Mouse (Mus musculus) E14TG2a.4 (cell line): ENCODE measurements around the gene Rnf19b.

Source experiments
- H3K27me3 ChIP-seq: 2 replicates; pipeline ENCODE4 v1.6.1; 2014; ENCODE audit warnings: low read length, control low read depth; ENCODE audit not compliant: insufficient read depth
- H3K36me3 ChIP-seq: 2 replicates; pipeline ENCODE4 v1.6.1; 2014; ENCODE audit warnings: low read length, control low read depth; ENCODE audit not compliant: insufficient read depth
- H3K4me1 ChIP-seq: replicated peaks from 2 replicates; pipeline ENCODE4 v1.6.1; 2014; ENCODE audit warnings: low read depth, low read length, control low read depth
- H3K4me3 ChIP-seq: replicated peaks from 2 replicates; pipeline ENCODE4 v1.5.1; 2014; ENCODE audit warnings: mild to moderate bottlenecking, low read length
- H3K9me3 ChIP-seq: 2 replicates; pipeline ENCODE4 v1.6.1; 2014; ENCODE audit warnings: low read length, control low read depth
- CTCF ChIP-seq: conservative IDR thresholded peaks from 2 replicates; pipeline ENCODE4 v1.5.1; 2014; ENCODE audit warnings: low read length
- NANOG ChIP-seq: IDR thresholded peaks from 2 replicates; pipeline ENCODE4 v1.6.1; 2014; ENCODE audit warnings: borderline replicate concordance, low read length, mixed read lengths
- POU5F1 ChIP-seq: IDR thresholded peaks from 2 replicates; pipeline ENCODE4 v1.6.1; 2014; ENCODE audit warnings: low read length, borderline replicate concordance

The Rnf19b gene

GRCm38 (mm10) chr4:129112231-129112630, 54.2 kb downstream of the Rnf19b start:
- H3K27me3 ChIP-seq: peaks cover 78% of the 10 kb centered on the region
- no peaks in the 10 kb centered on the region for H3K9me3 ChIP-seq
- H3K4me3 ChIP-seq: peak overlapping the region; percentile 49
- TF ChIP-seq NANOG: no peak
- TF ChIP-seq POU5F1: no peak
- TF ChIP-seq CTCF: no peak
- peaks cover 50% of the 10 kb centered on the region for H3K4me1 ChIP-seq
- H3K36me3 ChIP-seq: no peaks in the 10 kb centered on the region

DNA sequence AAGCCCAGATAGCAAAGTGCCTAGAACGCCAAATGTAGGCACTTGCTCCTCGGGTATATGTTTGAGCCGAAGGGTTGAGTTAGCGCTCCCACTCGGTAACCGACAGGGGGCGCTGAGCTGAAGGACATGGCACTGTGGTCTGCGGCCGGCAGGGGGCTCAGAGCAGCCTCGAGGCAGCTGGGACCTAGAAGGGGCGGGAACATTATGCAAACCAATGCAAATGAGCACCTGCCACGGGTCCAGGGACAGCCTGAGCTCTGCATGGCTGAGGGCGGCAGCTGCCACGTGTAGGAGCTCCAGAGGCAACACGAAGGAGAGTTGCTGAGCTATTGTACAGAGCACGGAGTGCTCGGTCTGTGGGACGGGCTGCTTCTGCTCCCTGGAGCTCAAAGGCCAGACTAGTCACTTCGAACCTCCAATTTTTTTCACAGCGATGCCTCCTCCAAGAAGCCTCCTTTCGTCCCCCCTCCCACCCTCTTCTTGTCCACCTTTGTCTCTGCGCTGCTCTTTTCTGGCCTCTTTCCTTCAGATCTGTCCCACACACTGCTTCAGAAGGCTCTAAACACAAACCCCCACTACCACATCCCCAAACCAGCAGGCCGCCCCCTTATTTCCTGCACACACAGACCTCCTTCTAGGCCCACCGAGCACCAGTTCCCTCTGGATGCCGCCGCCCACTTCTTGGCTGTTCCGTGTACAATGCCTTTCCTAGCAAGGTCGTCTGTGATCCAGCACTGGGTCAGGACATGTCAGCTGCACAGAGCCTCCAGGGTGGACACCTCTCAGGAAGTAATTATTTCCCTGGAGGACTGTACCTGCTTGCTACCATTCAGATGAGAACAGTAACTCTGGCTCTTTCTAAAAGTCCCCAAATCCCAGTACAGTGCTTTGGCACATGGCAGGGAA, 55.3 kb downstream of the Rnf19b start:
- peak overlapping the region; percentile 52 for H3K4me3 ChIP-seq
- peaks cover 76% of the 10 kb centered on the region for H3K27me3 ChIP-seq
- peaks cover 42% of the 10 kb centered on the region for H3K4me1 ChIP-seq
- TF ChIP-seq POU5F1: no peak
- peak; percentile 95 for TF ChIP-seq CTCF
- no peak for TF ChIP-seq NANOG
- no peaks in the 10 kb centered on the region for H3K36me3 ChIP-seq
- H3K9me3 ChIP-seq: no peaks in the 10 kb centered on the region

GRCm38 (mm10) chr4:129116703-129117102, 58.6 kb downstream of the Rnf19b start:
- no peak overlapping the region for H3K4me3 ChIP-seq
- H3K36me3 ChIP-seq: no peaks in the 10 kb centered on the region

DNA sequence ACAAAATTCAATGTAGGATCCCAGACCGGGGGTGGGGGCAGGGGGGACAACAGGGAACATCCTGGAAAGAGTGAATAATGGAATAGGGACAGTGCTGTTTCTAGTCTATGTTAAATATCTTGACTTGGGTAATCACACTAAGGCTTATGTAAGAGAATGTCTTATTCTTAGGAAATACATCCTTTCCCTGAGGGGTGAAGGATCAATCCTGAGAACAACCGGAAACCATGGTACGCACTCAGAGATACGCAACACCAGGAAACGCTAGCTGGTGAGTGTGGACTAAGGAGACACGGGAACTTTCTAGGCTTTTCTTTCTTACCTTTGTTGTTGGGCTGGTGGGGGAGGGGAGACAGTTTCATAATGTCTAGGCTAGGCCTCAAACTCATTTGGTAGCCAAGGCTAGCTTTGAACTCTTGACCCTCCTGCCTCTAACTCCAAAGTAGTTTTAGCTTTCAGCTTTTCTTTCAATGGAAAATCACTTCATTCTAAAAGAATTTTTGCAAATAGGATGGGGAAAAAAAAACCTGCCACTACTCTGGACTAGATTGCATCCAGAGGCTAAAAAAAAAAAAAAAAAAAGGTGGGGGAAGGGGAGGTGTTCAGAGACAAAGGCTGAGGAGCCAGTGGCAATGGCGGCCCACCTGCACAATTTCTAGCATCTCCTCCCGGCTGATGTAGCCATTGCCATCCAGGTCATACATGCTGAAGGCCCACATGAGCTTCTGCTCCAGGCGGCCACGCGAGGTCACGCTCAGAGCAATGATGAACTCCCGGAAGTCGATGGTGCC, 59.8 kb downstream of the Rnf19b start:
- H3K9me3 ChIP-seq: no peaks in the 10 kb centered on the region
- H3K27me3 ChIP-seq: peaks cover 89% of the 10 kb centered on the region
- no peaks in the 10 kb centered on the region for H3K36me3 ChIP-seq
- TF ChIP-seq NANOG (no peak), POU5F1 (no peak), CTCF (no peak)
- peaks cover 45% of the 10 kb centered on the region for H3K4me1 ChIP-seq
- peak overlapping the region; percentile 57 for H3K4me3 ChIP-seq

More at GRCm38 (mm10) chr4:129116703-129117102, 58.6 kb downstream of the Rnf19b start:
- Histone ChIP-seq H3K4me1 (peaks cover 45% of the 10 kb centered on the region), H3K9me3 (no peaks in the 10 kb centered on the region), H3K27me3 (peaks cover 88% of the 10 kb centered on the region)
- no peak for TF ChIP-seq CTCF
- no peak for TF ChIP-seq NANOG
- TF ChIP-seq POU5F1: no peak

- no peak overlapping the region for H3K4me3 ChIP-seq
- no peaks in the 10 kb centered on the region for H3K9me3 ChIP-seq
- H3K27me3 ChIP-seq: peaks cover 89% of the 10 kb centered on the region
- no peak for TF ChIP-seq POU5F1
- H3K4me1 ChIP-seq: peaks cover 39% of the 10 kb centered on the region
- H3K36me3 ChIP-seq: no peaks in the 10 kb centered on the region
These were observed 61.6 kb downstream of the Rnf19b start for GRCm38 (mm10) chr4:129119708-129120107.

GRCm38 (mm10) chr4:129120520-129121445, 62.7 kb downstream of the Rnf19b start:
- H3K4me1 ChIP-seq: peaks cover 50% of the 10 kb centered on the region
- H3K36me3 ChIP-seq: no peaks in the 10 kb centered on the region
- H3K27me3 ChIP-seq: peaks cover 88% of the 10 kb centered on the region
- TF ChIP-seq NANOG: no peak
- no peak for TF ChIP-seq POU5F1
- TF ChIP-seq CTCF: no peak; the same call in 1 of the 2 replicates
- H3K4me3 ChIP-seq: peak overlapping the region; percentile 84
- no peaks in the 10 kb centered on the region for H3K9me3 ChIP-seq

DNA sequence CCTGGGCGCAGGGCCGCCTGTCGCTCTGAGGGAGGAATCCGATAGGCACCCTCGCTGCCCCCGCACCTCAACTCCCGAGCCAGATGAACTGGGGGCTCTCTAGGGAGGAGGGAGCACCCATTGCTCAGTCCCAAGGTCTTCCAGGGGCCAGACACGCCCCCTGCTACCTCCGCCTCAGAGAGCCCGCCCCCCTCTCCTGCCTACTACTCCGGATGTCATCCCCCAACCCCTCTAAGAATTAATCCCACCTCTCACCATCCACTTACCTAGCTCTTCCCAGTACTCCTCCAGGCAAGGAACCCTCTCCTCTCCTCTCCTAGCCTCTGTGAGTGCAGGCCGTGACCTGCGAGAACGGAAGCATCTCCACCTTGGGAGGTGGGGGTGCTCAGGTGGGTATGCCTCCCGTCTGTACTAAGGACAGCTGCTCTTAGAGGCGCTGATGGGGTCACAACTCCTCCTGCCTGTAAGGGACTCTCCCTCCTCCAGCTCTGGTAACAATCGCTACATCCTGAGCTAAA, 63.6 kb downstream of the Rnf19b start, which contains the start of gene Hpca:
TSS of gene Hpca (minus strand) at position 468 of the 518 bp plus-strand sequence.
- H3K36me3 ChIP-seq: no peaks in the 10 kb centered on the region
- peak within 1 kb of the TSS; percentile 84 for H3K4me3 ChIP-seq
- no peaks in the 10 kb centered on the region for H3K9me3 ChIP-seq
- peaks cover 81% of the 10 kb centered on the region for H3K27me3 ChIP-seq
- TF ChIP-seq POU5F1 (no peak), CTCF (no peak), NANOG (no peak)
- H3K4me1 ChIP-seq: peaks cover 58% of the 10 kb centered on the region

- Histone ChIP-seq H3K36me3 (no peaks in the 10 kb centered on the region), H3K9me3 (no peaks in the 10 kb centered on the region), H3K27me3 (peaks cover 76% of the 10 kb centered on the region), H3K4me3 (no peak overlapping the region), H3K4me1 (peaks cover 59% of the 10 kb centered on the region)
- TF ChIP-seq CTCF: no peak
- TF ChIP-seq POU5F1: no peak
- no peak for TF ChIP-seq NANOG
These were observed 64.0 kb downstream of the Rnf19b start for GRCm38 (mm10) chr4:129122107-129122506.
